Mouse (Mus musculus): Measurements from ENCODE around the gene Stau1.

DNA sequence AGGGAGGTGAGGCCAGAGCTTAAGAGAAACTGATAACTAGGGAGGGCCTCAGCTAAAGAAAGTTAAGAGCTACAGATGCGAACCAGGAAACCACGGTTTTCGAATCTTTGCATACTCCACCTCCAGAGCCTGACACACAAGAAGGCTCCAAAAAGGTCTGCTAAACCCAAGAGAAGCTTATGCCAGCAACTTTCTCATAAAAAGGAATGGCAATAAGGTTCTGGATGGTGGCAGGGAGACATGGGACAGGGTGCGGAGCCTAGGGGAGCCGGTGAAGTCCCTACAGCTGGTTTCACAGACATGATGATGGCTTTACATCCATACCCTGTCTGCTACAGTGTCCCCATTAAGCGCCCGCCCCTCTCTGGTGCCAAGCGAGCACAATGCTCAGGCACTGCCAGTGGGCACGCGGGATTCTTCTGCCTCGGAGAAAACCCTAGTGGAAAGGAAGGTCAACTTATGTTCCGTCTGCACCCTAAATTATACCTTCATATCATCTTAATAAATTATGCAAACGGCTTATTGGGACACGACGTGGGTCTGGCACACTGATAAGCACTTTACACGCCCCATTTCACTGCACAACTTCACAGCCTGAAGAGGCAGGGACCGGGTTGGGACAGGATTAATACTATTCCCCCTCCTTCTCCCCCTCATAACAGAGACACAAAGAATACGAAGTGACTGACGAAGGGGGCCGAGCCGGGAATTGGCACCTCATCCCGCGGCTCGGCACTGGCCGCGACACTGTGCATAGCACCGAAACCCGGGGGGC is 891 bp downstream of the Stau1 start:
- 0 out of 2 replicates have a peak, but pooled peaks have one; percentile 20 for TF ChIP-seq EP300 (IDR thresholded peaks at IDR 0.05; ENCODE audit: low read depth)
- no peak for TF ChIP-seq CTCF (IDR thresholded peaks at IDR 0.05; ENCODE audit: low read depth)

Measured in liver, postnatal 0 days (tissue).